Mouse (Mus musculus) bone marrow, adult 2 months (tissue): ENCODE measurements around the gene Rapgef3. TPM values are rescaled to one million over a fixed set of nuclear protein-coding genes. Genes with fewer than 3 reads are reported as not detected.

Experiments
- H3K27ac ChIP-seq: fragments of 200-500 bp; 2 replicates; pipeline ENCODE4 v1.5.1; 2012; ENCODE audit warnings: low read depth, mild to moderate bottlenecking, control low read depth, inconsistent platforms, low read length; ENCODE audit not compliant: control insufficient read depth, poor library complexity, insufficient read depth
- H3K4me1 ChIP-seq: fragments of 200-500 bp; 2 replicates; pipeline ENCODE4 v1.6.1; 2011; ENCODE audit warnings: low read length; ENCODE audit not compliant: control insufficient read depth, insufficient read depth
- H3K4me3 ChIP-seq: fragments of 200-500 bp; replicated peaks from 2 replicates; pipeline ENCODE3; 2011; ENCODE audit warnings: mild to moderate bottlenecking, low read depth, low read length, control low read depth; ENCODE audit not compliant: control insufficient read depth
- CTCF ChIP-seq: fragments of 200-500 bp; IDR thresholded peaks from 2 replicates; pipeline ENCODE4 v1.5.1; 2011; ENCODE audit warnings: low read length, control low read depth; ENCODE audit not compliant: control insufficient read depth, insufficient read depth
- POLR2A ChIP-seq: fragments of 200-500 bp; IDR thresholded peaks from 2 replicates; pipeline ENCODE4 v1.6.1; 2011; ENCODE audit warnings: low read depth, mild to moderate bottlenecking, control low read depth, low read length, borderline replicate concordance; ENCODE audit not compliant: control insufficient read depth
- WGBS: fragments of 180-500 bp; shearing (Covaris S2); methylation state at CpG from one replicate; pipeline ENCODE4 v1.1.7; 2018; 5-methylcytosine and 5-hydroxymethylcytosine counted together
- polyA plus RNA-seq: library from polyadenylated mRNA; stranded (reverse); fragments of >200 nt; gene quantifications from 2 replicates; pipeline ENCODE4 v1.2.4, GENCODE M21; 2011; ENCODE audit warnings: low replicate concordance; ENCODE audit not compliant: missing spikeins, insufficient read depth, insufficient read length

Gene Rapgef3
- polyA plus RNA-seq, 1 experiment = 17.0 TPM

DNA sequence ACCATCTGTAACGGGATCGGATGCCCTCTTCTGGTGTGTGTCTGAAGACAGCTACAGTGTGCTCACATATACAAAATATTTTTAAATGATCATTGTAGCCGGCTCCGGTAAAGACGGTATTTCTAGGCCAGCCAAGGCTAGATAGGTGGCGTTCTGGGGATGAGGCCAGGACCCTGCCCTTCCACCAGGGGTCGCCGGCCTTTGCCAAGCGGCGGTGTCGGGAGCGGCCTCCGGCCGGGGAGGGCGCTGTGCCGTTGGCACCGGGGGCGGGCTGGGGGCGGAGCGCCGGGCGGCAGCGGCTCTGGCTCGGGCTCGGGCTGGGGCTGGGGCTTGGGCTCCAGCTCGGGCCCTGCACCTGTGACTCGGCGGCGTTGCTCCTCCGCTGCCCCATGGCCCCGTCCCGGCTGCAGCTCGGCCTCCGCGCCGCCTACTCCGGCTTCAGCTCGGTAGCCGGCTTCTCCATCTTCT, 16.4 kb upstream of the Rapgef3 start:
- peaks cover 10% of the 10 kb centered on the region for H3K4me1 ChIP-seq
- WGBS = 2% methylated on average over 39 of the region's 39 CpGs
- TF ChIP-seq CTCF (peak; percentile 96), POLR2A (peak; percentile 92; the same call in 1 of the 2 replicates)

DNA sequence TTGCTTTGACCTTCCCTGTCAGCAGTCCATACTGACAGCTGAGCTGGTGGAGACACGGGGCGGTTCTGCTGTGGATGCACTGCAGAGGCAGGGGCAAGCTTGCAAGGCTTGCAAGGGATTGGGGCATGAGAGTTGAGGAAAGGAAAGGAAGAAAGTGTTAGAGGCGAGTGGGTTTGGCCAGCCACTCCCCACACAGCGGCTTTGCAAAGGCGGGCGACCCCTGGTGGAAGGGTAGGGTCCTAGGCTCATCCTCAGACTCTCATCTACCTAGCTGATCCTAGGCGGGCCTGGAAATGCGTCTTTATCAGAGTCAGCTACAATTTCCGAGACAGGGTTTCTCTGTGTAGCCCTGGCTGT, 15.0 kb upstream of the Rapgef3 start:
- WGBS = 4% methylated on average over 9 of the region's 9 CpGs
- Histone ChIP-seq H3K27ac (peak overlapping the region; percentile 30; the same call in 1 of the 2 replicates), H3K4me3 (no peak overlapping the region), H3K4me1 (peaks cover 10% of the 10 kb centered on the region)
- peak; percentile 88 for TF ChIP-seq CTCF
- no peak for TF ChIP-seq POLR2A

More for the DNA sequence above, 16.4 kb upstream of the Rapgef3 start:
- H3K27ac ChIP-seq = peak overlapping the region; percentile 85
- H3K4me3 ChIP-seq = peak overlapping the region; percentile 81

DNA sequence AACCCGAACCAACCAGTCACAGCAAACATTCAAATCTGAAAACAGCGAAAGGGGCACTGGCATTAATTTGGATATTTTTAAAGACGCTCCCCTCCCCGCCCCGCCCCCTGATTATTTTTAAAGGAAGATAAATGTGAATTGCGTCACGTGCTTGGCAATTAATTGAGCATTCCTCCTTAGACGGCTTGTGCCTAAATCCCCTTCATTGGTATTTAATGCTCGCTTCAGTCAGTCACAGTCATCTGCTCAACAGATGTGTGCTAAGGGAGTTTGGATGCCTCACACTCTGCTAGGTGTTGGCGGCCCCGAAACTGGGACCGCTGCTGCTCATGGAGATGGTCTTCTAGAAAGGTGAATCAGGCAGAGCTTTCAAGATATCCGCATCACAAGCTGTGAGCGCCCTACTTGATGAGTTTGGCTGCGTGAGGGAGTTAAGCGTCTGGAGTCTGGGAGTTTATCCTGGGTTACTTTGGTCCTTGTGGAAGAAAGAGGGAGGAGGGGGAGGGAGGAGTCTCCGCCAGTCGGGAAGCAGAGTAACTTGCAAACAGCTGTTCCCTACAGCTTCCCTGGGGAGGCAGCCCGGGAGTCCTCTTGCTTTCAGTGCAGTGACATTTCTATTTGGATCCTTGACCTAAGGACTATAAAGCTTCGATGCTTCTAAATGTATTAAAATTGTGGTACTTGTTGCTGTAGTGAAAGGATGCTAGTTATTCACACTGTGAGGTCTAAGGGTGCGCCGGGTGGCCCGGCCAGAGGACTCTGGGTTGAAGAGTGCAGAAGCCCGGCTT, 14.4 kb upstream of the Rapgef3 start:
- no peak overlapping the region for H3K27ac ChIP-seq
- TF ChIP-seq CTCF (no peak), POLR2A (no peak)
- H3K4me1 ChIP-seq = peaks cover 8% of the 10 kb centered on the region
- no peak overlapping the region for H3K4me3 ChIP-seq
- WGBS = 75% methylated on average over 24 of the region's 24 CpGs

DNA sequence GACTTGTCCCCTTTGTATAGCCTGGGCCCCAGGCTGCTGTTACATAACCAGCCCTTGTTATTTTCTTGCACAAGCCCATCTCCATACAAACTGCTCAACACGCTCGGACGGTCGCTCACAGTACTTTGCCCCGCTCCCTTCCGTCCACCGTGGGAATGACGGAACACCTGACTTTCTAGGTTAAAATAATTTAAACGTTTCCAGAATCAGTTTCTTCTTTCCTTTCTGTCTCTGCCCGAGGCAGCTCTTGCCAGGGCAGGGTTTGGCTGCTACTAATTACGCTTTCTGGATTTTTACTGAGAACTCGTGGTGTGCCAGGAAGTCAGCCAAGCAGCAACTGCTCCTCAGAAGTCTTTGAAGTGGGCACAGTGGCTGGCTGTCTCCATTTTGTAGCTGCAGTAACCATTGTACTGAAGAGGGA, 12.8 kb upstream of the Rapgef3 start:
- no peak overlapping the region for H3K4me3 ChIP-seq
- 34% methylated on average over 12 of the region's 12 CpGs for WGBS
- TF ChIP-seq CTCF = no peak
- TF ChIP-seq POLR2A = no peak
- H3K4me1 ChIP-seq = peaks cover 2% of the 10 kb centered on the region
- H3K27ac ChIP-seq = peak overlapping the region; percentile 38

DNA sequence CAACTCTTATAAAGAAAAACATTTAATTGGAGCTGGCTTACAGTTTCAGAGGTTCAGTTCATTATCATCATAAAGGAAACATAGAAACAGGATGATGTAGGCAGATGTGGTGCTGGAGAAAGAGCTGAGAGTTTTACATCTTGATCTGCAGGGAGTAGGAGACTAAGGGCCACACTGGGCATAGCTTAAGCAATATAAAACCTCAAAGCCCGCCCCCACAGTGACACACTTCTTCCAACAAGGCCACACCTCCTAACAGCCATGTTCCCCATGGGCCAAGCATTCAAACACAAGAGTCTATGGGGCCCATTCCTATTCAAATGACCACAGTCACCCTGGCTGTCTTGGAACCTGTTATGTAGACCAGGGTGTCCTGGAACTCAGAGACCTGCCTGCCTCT, 11.8 kb upstream of the Rapgef3 start:
- no peak overlapping the region for H3K4me3 ChIP-seq
- H3K4me1 ChIP-seq = peaks cover 2% of the 10 kb centered on the region
- 55% methylated on average over 1 of the region's 1 CpGs for WGBS
- TF ChIP-seq CTCF (no peak), POLR2A (no peak)
- no peak overlapping the region for H3K27ac ChIP-seq

DNA sequence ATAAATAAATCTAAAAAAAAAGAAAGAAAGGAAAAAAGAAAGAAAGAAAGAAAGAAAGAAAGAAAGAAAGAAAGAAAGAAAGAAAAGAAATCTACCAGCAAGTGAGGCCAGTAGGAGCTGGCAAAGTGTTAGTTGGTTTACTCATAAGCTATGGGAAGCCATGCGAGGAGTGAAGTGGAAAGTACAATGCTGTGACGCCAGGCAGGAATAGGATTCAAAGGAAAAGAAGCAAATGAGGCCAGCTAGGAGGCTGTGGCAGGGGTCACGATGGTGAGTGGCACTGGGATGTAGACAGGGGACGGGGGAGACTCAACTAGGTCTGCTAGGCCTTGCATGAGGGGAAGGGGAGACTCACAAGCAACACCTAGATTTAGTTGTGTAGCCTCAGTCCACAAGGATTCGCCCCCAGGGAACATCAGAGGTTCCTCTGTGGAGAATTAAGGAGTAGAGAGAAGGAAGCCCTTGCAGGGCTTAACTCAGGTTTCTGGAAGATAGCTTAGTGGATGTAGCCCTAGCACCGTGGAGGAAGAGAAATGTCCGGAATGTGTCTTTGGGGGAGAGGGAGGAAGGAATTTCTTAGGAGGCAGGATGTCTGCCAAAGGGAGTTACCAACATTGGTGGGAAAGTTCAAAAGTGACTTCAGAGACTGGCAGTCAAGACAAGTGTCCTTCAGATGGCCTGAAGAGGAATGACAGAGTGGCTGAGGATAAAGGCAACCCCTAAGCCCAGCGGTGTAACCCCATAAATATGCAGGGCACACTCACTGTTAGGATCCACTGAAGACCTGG, 10.7 kb upstream of the Rapgef3 start, which contains the start of gene Slc48a1:
Gene Slc48a1, plus strand, starts transcription at position 210 of the 788 bp plus-strand sequence.
- Histone ChIP-seq H3K4me1 (peaks cover 2% of the 10 kb centered on the region), H3K27ac (no peak within 1 kb of the TSS), H3K4me3 (no peak within 1 kb of the TSS)
- WGBS = 84% methylated on average over 8 of the region's 8 CpGs
- TF ChIP-seq POLR2A (no peak), CTCF (no peak)

DNA sequence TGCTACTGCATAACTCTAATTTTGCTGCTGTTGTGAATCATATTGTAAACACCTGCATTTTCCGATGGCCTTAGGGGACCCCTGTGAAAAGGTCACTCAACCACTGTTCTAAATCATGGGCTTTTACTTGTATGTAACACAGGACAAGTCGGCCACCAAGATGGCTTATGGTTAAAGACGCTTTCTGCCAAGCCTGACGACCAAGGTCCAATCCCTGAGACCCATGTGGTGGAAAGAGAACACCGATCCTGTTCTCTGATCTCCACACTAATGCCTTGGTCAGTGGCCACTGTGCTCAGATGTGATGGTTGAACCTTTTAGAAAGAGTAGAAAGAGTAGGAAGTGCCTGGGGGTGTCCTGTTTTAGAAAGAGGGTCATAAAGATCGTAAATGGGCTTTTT, 9.1 kb upstream of the Rapgef3 start:
- peaks cover 2% of the 10 kb centered on the region; the same call in 1 of the 2 replicates for H3K4me1 ChIP-seq

DNA sequence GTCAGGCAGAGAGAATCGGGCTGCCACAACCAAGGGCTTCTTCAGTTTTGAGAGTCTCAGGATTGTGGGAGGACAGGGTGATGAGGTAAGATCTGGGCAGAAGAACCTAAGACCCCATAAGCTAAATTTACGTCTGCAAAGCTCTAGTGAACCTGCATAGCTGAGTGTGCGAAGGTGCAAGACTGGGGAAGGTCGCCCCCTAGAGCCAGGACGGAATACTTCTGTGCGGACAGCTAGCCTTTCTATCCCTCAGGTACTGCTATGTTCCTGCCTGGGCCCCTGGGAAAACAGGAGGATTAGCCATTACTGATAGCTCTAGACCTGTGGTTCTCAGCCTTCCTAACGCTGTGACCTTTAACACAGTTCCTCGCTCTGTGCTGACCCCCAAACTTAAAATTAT, 8.7 kb upstream of the Rapgef3 start:
- Histone ChIP-seq H3K27ac (no peak overlapping the region), H3K4me1 (peaks cover 2% of the 10 kb centered on the region; the same call in 1 of the 2 replicates), H3K4me3 (no peak overlapping the region)
- peak; percentile 88 for TF ChIP-seq CTCF
- no peak for TF ChIP-seq POLR2A
- WGBS = 11% methylated on average over 8 of the region's 8 CpGs

More for the DNA sequence above, 9.1 kb upstream of the Rapgef3 start:
- 86% methylated on average over 6 of the region's 6 CpGs for WGBS
- no peak for TF ChIP-seq POLR2A
- TF ChIP-seq CTCF = no peak
- H3K4me3 ChIP-seq = no peak overlapping the region
- no peak overlapping the region for H3K27ac ChIP-seq

DNA sequence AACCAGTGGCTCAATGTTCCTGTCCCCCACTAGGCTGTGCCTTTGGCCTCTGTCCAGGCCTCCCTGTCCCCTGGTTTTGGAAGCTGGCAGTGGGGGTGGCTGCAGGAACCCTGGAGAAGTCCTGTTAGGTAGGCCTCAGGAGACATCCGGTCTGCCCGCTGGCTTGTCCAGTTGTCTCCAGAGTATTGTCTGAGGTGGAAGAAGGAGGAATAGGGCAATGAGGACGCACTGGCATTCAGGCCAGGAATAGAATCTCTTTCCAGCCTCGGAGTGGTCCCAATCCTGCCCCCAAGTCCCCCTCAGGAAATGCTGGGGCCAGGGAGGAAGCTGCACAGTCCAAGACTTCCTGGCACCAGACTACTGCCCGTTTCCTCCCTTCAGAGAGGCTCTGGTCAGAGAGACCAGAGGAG, 6.2 kb upstream of the Rapgef3 start:
- WGBS = 40% methylated on average over 5 of the region's 5 CpGs
- Histone ChIP-seq H3K4me3 (no peak overlapping the region), H3K4me1 (no peaks in the 10 kb centered on the region), H3K27ac (no peak overlapping the region; the same call in 1 of the 2 replicates)
- TF ChIP-seq POLR2A (no peak), CTCF (no peak)
